ENCODE assay signal across 8 mouse cellular contexts in the genomic region with DNA sequence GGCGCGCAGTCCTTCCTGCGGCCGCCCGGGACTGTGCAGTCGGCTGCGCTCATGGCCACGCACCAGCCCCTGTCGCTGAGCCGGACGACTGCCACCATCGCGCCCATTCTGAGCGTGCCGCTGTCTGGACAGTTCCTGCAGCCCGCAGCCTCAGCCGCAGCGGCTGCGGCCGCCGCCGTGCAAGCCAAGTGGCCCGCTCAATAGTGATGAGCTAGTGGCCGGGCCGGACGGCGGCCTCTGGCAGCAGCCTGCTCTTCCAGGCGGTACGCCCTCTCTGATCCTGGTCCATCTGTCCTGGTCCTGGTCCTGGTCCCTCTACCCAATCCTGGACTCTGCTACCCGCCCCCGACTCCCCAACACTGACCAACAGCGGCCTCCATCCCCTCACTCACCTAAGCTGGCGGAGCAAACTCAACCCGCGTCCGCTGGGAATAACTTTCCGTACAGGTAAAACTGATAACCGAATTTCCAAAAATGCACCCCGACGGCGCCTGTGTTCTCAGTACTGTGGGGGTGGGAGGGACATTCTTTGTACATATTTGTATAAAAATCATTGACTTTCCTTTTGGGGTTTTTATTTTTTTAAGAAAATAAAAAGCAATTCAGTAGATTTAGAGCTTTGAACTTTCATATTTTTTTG. TPM values are rescaled to one million over a fixed set of nuclear protein-coding genes. Genes with fewer than 3 reads are reported as not detected.
A peak's percentile ranks its signal among the peaks of the same experiment; 100 is the strongest.
DNase-seq lines count a peak whose midpoint lies in the region; ATAC-seq and TF ChIP-seq lines count a peak whose summit lies in the region.
"Had no signal": no experiment of that assay in that cellular context is flagged by ENCODE, and none has a peak within 500 bp of the region (broad histone marks: within the 10 kb centered on the region; RNA-seq: fewer than 3 reads in every experiment).

No protein-coding gene starts in this region.

- peak; percentile 19; the same call in 1 of the 2 replicates for ATAC-seq in lung, embryonic 14.5 days (ENCODE audit: insufficient read depth)
- ATAC-seq in hindbrain, postnatal 0 days = 0 out of 2 replicates have a peak, but pooled peaks have one; percentile 16
- no peak for ATAC-seq in neural tube, embryonic 12.5 days (ENCODE audit: low FRiP score, low read depth)

- H3K36me3 ChIP-seq in lung, embryonic 14.5 days (ENCODE audit: insufficient read depth) = no peaks in the 10 kb centered on the region
- H3K36me3 ChIP-seq in forebrain, embryonic 10.5 days (replicated peaks) = no peaks in the 10 kb centered on the region
- H3K36me3 ChIP-seq in hindbrain, postnatal 0 days (ENCODE audit: insufficient read depth, low read length) = no peaks in the 10 kb centered on the region
- no peaks in the 10 kb centered on the region for H3K36me3 ChIP-seq in neural tube, embryonic 12.5 days

- peak overlapping the region; percentile 48 for H3K4me2 ChIP-seq in lung, embryonic 14.5 days
- H3K4me2 ChIP-seq in hindbrain, postnatal 0 days (ENCODE audit: low read depth, low read length) = peak overlapping the region; percentile 38; the same call in 1 of the 2 replicates
- H3K4me2 ChIP-seq in neural tube, embryonic 12.5 days (replicated peaks) = peak overlapping the region; percentile 57

- no peak overlapping the region for H3K27ac ChIP-seq in lung, embryonic 14.5 days (ENCODE audit: low read depth)
- no peak overlapping the region for H3K27ac ChIP-seq in forebrain, embryonic 10.5 days
- H3K27ac ChIP-seq in hindbrain, postnatal 0 days = no peak overlapping the region
- peak overlapping the region; percentile 32; the same call in 1 of the 2 replicates for H3K27ac ChIP-seq in neural tube, embryonic 12.5 days

- H3K9me3 ChIP-seq in lung, embryonic 14.5 days (ENCODE audit: low read depth, low read length) = no peaks in the 10 kb centered on the region
- H3K9me3 ChIP-seq in forebrain, embryonic 10.5 days = no peaks in the 10 kb centered on the region
- H3K9me3 ChIP-seq in hindbrain, postnatal 0 days (ENCODE audit: low read length) = no peaks in the 10 kb centered on the region
- H3K9me3 ChIP-seq in neural tube, embryonic 12.5 days = no peaks in the 10 kb centered on the region

- H3K9ac ChIP-seq in lung, embryonic 14.5 days = no peak overlapping the region
- no peak overlapping the region for H3K9ac ChIP-seq in hindbrain, postnatal 0 days (replicated peaks; ENCODE audit: low read length)
- peak overlapping the region; percentile 70 for H3K9ac ChIP-seq in neural tube, embryonic 12.5 days

- peak overlapping the region; percentile 35 for H3K4me3 ChIP-seq in lung, embryonic 14.5 days (ENCODE audit: low read depth, low read length)
- H3K4me3 ChIP-seq in forebrain, embryonic 10.5 days = peak overlapping the region; percentile 43
- peak overlapping the region; percentile 31 for H3K4me3 ChIP-seq in hindbrain, postnatal 0 days (ENCODE audit: low read length)
- peak overlapping the region; percentile 46 for H3K4me3 ChIP-seq in neural tube, embryonic 12.5 days

- DNase-seq in lung, embryonic 14.5 days = peak; percentile 50
- DNase-seq in lung, postnatal 36 days = no peak
- DNase-seq in forebrain, embryonic 10.5 days (ENCODE audit: extremely low spot score, low spot score) = peak; percentile 58
- DNase-seq in hindbrain, postnatal 0 days (ENCODE audit: low spot score) = no peak
- DNase-seq in urinary bladder, postnatal 10 days (ENCODE audit: low spot score) = no peak
- DNase-seq in MN1 (ENCODE audit: low spot score) = no peak

- WGBS in lung, embryonic 14.5 days = 2% methylated on average over 36 of the region's 41 CpGs
- under 1% methylated on average over 41 of the region's 41 CpGs for WGBS in forebrain, embryonic 10.5 days
- under 1% methylated on average over 35 of the region's 41 CpGs for WGBS in hindbrain, postnatal 0 days
- WGBS in neural tube, embryonic 12.5 days = under 1% methylated on average over 41 of the region's 41 CpGs

- TF ChIP-seq CTCF in lung, embryonic 14.5 days (IDR thresholded peaks at IDR 0.05; ENCODE audit: low read depth) = no peak
- no peak for TF ChIP-seq CTCF in hindbrain, postnatal 0 days (IDR thresholded peaks at IDR 0.05; ENCODE audit: low read depth)

- H3K27me3 ChIP-seq in lung, embryonic 14.5 days (ENCODE audit: insufficient read depth, low read length) = peaks cover 96% of the 10 kb centered on the region
- H3K27me3 ChIP-seq in forebrain, embryonic 10.5 days (ENCODE audit: poor library complexity, severe bottlenecking) = peaks cover 100% of the 10 kb centered on the region
- H3K27me3 ChIP-seq in hindbrain, postnatal 0 days (ENCODE audit: insufficient read depth, low read length) = peaks cover 68% of the 10 kb centered on the region
- H3K27me3 ChIP-seq in neural tube, embryonic 12.5 days (replicated peaks) = peaks cover 80% of the 10 kb centered on the region

- 0 out of 2 replicates have a peak, but pooled peaks cover 5% of the 10 kb centered on the region for H3K4me1 ChIP-seq in lung, embryonic 14.5 days (ENCODE audit: insufficient read depth)
- H3K4me1 ChIP-seq in forebrain, embryonic 10.5 days = peaks cover 44% of the 10 kb centered on the region
- H3K4me1 ChIP-seq in hindbrain, postnatal 0 days (ENCODE audit: insufficient read depth, low read length) = no peaks in the 10 kb centered on the region
- peaks cover 17% of the 10 kb centered on the region; the same call in 1 of the 2 replicates for H3K4me1 ChIP-seq in neural tube, embryonic 12.5 days

RNA-seq across cellular contexts. Expression of gene Foxd3, which starts 1.9 kb away (rescaled TPM):
- polyA plus RNA-seq in lung, embryonic 14.5 days (2014; fragmentation: Nextera tagmentation; extraction: Ambion mirVana) = not detected in 2 replicates
- 0.07 and 0.11 TPM in 2 replicates for polyA plus RNA-seq in forebrain, embryonic 10.5 days (2016; fragmentation: Nextera tagmentation; extraction: Ambion mirVana)
- 5.3 and 8.1 TPM in 2 replicates for total RNA-seq in hindbrain, postnatal 0 days (2014; rRNA removed)
- 0.92 and 1.1 TPM in 2 replicates for polyA plus RNA-seq in hindbrain, postnatal 0 days (2015; fragmentation: Nextera tagmentation; extraction: Ambion mirVana)
- 8.9 and 9.3 TPM in 2 replicates for polyA plus RNA-seq in neural tube, embryonic 12.5 days (2016; fragmentation: Nextera tagmentation; extraction: Ambion mirVana)
- polyA plus RNA-seq: testis, adult 2 months had no signal

RNA-seq across cellular contexts. Expression of gene Alg6, which starts 57.5 kb away (rescaled TPM):
- 23.0 and 24.1 TPM in 2 replicates for polyA plus RNA-seq in lung, embryonic 14.5 days (2014; fragmentation: Nextera tagmentation; extraction: Ambion mirVana)
- 20.0 and 20.5 TPM in 2 replicates for polyA plus RNA-seq in forebrain, embryonic 10.5 days (2016; fragmentation: Nextera tagmentation; extraction: Ambion mirVana)
- 20.7 and 41.8 TPM in 2 replicates for total RNA-seq in hindbrain, postnatal 0 days (2014; rRNA removed)
- polyA plus RNA-seq in hindbrain, postnatal 0 days (2015; fragmentation: Nextera tagmentation; extraction: Ambion mirVana) = 14.8 and 14.9 TPM in 2 replicates
- 13.4 and 13.7 TPM in 2 replicates for polyA plus RNA-seq in neural tube, embryonic 12.5 days (2016; fragmentation: Nextera tagmentation; extraction: Ambion mirVana)

Comparison
In these comparisons a context has a peak if more than half of its experiments do, and no peak if none do; other contexts are left out.
1. DNase-seq: peak in lung, embryonic 14.5 days (single experiment) and forebrain, embryonic 10.5 days (single experiment); none in lung, postnatal 36 days (single experiment), hindbrain, postnatal 0 days (single experiment), urinary bladder, postnatal 10 days (single experiment) and MN1 (single experiment).
2. Peak in every context shown above with its lines, with median percentiles within 50 percentile points of each other: H3K4me2 ChIP-seq and H3K4me3 ChIP-seq.